Mouse (Mus musculus) lung, adult 2 months (tissue): Measurements from ENCODE around the gene Cacna1a.

Source experiments
- CTCF ChIP-seq: fragments of 200-500 bp; IDR thresholded peaks from 2 replicates; pipeline ENCODE4 v1.5.1; 2011; ENCODE audit warnings: mild to moderate bottlenecking, low read length, control low read depth; ENCODE audit not compliant: insufficient read depth
- POLR2A ChIP-seq: fragments of 200-500 bp; IDR thresholded peaks from 2 replicates; pipeline ENCODE4 v1.6.1; 2011; ENCODE audit warnings: low read depth, mild to moderate bottlenecking, control low read depth, low read length, borderline replicate concordance; ENCODE audit errors: extremely low read depth

GRCm38 (mm10) chr8:84661458-84661871, 273.2 kb downstream of the Cacna1a start:
- no peak for TF ChIP-seq CTCF
- TF ChIP-seq POLR2A = peak; percentile 93
